Mouse (Mus musculus): Measurements from ENCODE around the gene Arfgef2. TPM values are rescaled to one million over a fixed set of nuclear protein-coding genes. Genes with fewer than 3 reads are reported as not detected.

Arfgef2 gene
- polyA plus RNA-seq, 1 experiment from 2014 or later: 6.3 TPM

DNA sequence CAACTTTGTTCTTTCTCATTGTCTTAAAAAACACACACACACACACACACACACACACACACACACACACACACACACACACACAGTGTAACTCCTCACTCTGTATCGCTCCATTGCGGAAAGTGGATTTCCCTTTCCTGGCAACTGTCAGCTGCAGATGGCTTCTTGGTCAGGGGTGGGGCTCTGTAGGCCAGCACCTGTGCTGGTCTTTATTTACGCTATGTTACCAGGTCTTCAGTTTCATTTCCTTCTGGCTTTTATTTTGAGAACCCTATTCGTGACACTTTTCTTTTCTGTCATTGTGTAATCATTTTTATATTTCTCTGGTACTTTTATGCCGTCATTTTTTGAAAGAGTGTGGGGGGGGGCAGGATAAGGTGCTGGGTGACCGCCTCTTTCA lies 70.2 kb downstream of the Arfgef2 start:
- H3K9me3 ChIP-seq (replicated peaks; ENCODE audit: control insufficient read depth, low read length): no peaks in the 10 kb centered on the region
- H3K4me1 ChIP-seq (ENCODE audit: control insufficient read depth, insufficient read depth, low read length): peaks cover 3% of the 10 kb centered on the region; the same call in 1 of the 2 replicates
- H3K27ac ChIP-seq (ENCODE audit: low read depth, low read length): no peak overlapping the region
- H3K27me3 ChIP-seq (ENCODE audit: control insufficient read depth, insufficient read depth, low read length): no peaks in the 10 kb centered on the region
- peaks cover 30% of the 10 kb centered on the region for H3K36me3 ChIP-seq (ENCODE audit: control insufficient read depth, insufficient read depth, low read length)
- no peak overlapping the region for H3K4me2 ChIP-seq
- H3K4me3 ChIP-seq (ENCODE audit: low read depth, low read length): no peak overlapping the region
- ATAC-seq (replicated peaks; ENCODE audit: insufficient number of reproducible peaks, low FRiP score, low TSS enrichment): no peak
- WGBS (ENCODE audit: insufficient replicate concordance): 90% methylated on average over 6 of the region's 6 CpGs
- no peak overlapping the region for H3K9ac ChIP-seq (ENCODE audit: low read depth, low read length)

DNA sequence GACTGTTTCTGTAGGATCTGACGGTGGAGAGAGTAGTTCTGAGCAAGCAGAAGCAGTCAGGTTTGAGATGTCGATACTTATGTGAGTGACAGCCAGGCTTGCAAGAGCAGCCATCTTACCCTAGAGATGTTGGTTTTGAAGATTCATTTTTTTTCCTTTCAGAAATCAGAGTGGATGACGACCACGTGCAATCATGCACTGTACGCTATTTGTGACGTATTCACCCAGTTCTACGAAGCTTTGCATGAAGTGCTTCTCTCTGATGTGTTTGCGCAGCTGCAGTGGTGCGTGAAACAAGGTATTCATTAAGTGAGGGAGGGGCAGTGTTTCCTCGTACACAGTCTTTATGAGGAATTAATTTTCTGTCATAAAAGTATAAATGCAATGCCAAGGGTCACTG lies 70.9 kb downstream of the Arfgef2 start:
- no peaks in the 10 kb centered on the region for H3K4me1 ChIP-seq (ENCODE audit: control insufficient read depth, insufficient read depth, low read length)
- no peaks in the 10 kb centered on the region for H3K27me3 ChIP-seq (ENCODE audit: control insufficient read depth, insufficient read depth, low read length)
- WGBS (ENCODE audit: insufficient replicate concordance): 89% methylated on average over 10 of the region's 10 CpGs
- peaks cover 30% of the 10 kb centered on the region for H3K36me3 ChIP-seq (ENCODE audit: control insufficient read depth, insufficient read depth, low read length)
- H3K9ac ChIP-seq (ENCODE audit: low read depth, low read length): no peak overlapping the region
- ATAC-seq (replicated peaks; ENCODE audit: insufficient number of reproducible peaks, low FRiP score, low TSS enrichment): no peak
- no peak overlapping the region for H3K4me3 ChIP-seq (ENCODE audit: low read depth, low read length)
- no peaks in the 10 kb centered on the region for H3K9me3 ChIP-seq (replicated peaks; ENCODE audit: control insufficient read depth, low read length)
- H3K27ac ChIP-seq (ENCODE audit: low read depth, low read length): no peak overlapping the region
- no peak overlapping the region for H3K4me2 ChIP-seq

DNA sequence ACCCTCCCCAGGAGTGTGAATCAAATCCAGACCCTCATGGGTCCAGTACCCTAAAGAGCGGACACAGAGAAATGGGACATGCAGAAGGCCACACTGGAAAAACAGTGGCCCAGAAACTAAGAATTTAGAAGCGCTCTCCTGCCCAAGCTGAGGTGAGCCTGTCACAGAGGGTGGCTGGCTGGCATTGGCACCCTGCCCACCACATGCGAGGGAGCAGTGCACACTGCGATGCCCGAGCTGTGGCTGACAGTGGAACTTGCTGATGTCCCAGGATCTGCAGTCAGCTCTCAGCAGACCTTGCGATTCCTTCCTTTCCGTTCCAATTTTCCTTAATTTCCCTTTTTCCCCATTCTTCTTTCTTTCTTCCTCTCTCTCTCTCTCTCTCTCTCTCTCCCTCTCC lies 79.7 kb downstream of the Arfgef2 start:
- Histone ChIP-seq H3K27ac (ENCODE audit: low read depth, low read length) (no peak overlapping the region), H3K4me1 (ENCODE audit: control insufficient read depth, insufficient read depth, low read length) (no peaks in the 10 kb centered on the region), H3K36me3 (ENCODE audit: control insufficient read depth, insufficient read depth, low read length) (peaks cover 6% of the 10 kb centered on the region), H3K9me3 (replicated peaks; ENCODE audit: control insufficient read depth, low read length) (no peaks in the 10 kb centered on the region), H3K9ac (ENCODE audit: low read depth, low read length) (no peak overlapping the region), H3K4me2 (no peak overlapping the region), H3K4me3 (ENCODE audit: low read depth, low read length) (no peak overlapping the region), H3K27me3 (ENCODE audit: control insufficient read depth, insufficient read depth, low read length) (no peaks in the 10 kb centered on the region)
- no peak for ATAC-seq (replicated peaks; ENCODE audit: insufficient number of reproducible peaks, low FRiP score, low TSS enrichment)
- 85% methylated on average over 7 of the region's 7 CpGs for WGBS (ENCODE audit: insufficient replicate concordance)

DNA sequence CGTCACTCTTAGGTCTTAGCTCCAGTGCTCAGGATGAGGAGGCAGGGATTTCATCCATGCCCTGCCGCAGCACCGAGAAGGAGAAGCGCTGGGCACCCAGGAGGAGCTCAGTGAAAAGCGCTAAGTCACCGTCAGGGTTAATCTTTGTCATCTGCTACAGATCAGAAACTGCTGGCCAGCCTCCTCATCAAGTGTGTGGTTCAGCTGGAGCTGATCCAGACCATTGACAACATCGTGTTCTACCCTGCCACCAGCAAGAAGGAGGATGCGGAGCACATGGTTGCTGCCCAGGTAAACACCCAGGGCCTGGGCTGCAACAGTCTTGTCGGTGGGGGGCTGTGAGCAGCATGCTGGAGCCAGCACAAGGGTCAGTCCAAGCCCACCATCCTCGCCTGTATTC lies 80.2 kb downstream of the Arfgef2 start:
- no peaks in the 10 kb centered on the region for H3K9me3 ChIP-seq (replicated peaks; ENCODE audit: control insufficient read depth, low read length)
- 76% methylated on average over 10 of the region's 10 CpGs for WGBS (ENCODE audit: insufficient replicate concordance)
- no peak for ATAC-seq (replicated peaks; ENCODE audit: insufficient number of reproducible peaks, low FRiP score, low TSS enrichment)
- no peak overlapping the region for H3K9ac ChIP-seq (ENCODE audit: low read depth, low read length)
- no peak overlapping the region for H3K27ac ChIP-seq (ENCODE audit: low read depth, low read length)
- H3K36me3 ChIP-seq (ENCODE audit: control insufficient read depth, insufficient read depth, low read length): peaks cover 6% of the 10 kb centered on the region
- H3K4me3 ChIP-seq (ENCODE audit: low read depth, low read length): no peak overlapping the region
- no peaks in the 10 kb centered on the region for H3K4me1 ChIP-seq (ENCODE audit: control insufficient read depth, insufficient read depth, low read length)
- H3K27me3 ChIP-seq (ENCODE audit: control insufficient read depth, insufficient read depth, low read length): no peaks in the 10 kb centered on the region
- no peak overlapping the region for H3K4me2 ChIP-seq

DNA sequence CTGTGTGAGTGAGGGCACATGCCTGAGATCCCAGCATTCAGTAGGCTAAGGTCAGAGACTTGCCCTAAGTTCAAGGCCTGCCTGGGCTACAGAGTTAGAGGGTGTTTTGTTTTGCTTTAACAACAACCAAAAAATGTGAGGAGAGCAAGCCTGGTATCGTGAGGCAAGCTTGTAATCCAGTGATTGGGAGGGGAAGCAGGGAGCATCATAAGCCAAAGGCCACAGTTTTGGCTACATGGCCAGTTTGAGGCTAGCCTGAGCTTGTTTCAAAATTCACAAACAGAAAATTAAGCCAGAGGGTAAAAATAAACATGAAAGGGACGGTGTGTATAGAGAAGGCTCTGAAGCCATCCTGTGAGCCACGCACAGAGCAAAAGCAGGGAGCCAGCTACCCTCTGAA lies 80.8 kb downstream of the Arfgef2 start:
- H3K27ac ChIP-seq (ENCODE audit: low read depth, low read length): no peak overlapping the region
- ATAC-seq (replicated peaks; ENCODE audit: insufficient number of reproducible peaks, low FRiP score, low TSS enrichment): no peak
- 76% methylated on average over 3 of the region's 3 CpGs for WGBS (ENCODE audit: insufficient replicate concordance)
- no peak overlapping the region for H3K9ac ChIP-seq (ENCODE audit: low read depth, low read length)
- H3K36me3 ChIP-seq (ENCODE audit: control insufficient read depth, insufficient read depth, low read length): peaks cover 7% of the 10 kb centered on the region
- no peak overlapping the region for H3K4me3 ChIP-seq (ENCODE audit: low read depth, low read length)
- H3K4me2 ChIP-seq: no peak overlapping the region
- H3K4me1 ChIP-seq (ENCODE audit: control insufficient read depth, insufficient read depth, low read length): no peaks in the 10 kb centered on the region
- no peaks in the 10 kb centered on the region for H3K27me3 ChIP-seq (ENCODE audit: control insufficient read depth, insufficient read depth, low read length)
- no peaks in the 10 kb centered on the region for H3K9me3 ChIP-seq (replicated peaks; ENCODE audit: control insufficient read depth, low read length)

DNA sequence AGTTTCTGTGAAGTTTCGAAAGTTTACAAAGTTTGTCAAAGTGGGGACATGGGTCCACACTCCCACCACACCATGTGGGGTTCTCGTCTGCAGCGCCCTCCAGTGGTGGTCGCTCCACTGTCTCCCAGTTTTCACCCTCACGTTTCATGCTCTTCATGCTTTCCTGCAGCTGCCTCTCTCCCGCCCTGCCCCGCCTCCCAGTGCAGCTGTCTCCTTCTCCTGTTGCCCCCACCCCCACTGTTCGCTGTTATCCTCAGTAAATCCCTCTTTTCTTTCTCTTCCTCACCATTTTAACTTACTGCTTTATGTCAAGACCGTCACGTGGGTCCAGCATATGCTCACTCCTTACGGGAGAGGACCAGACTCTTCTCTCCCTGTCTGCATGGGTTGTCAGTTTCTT lies 82.4 kb downstream of the Arfgef2 start:
- ATAC-seq (replicated peaks; ENCODE audit: insufficient number of reproducible peaks, low FRiP score, low TSS enrichment): no peak
- no peak overlapping the region for H3K4me2 ChIP-seq
- H3K4me3 ChIP-seq (ENCODE audit: low read depth, low read length): no peak overlapping the region
- WGBS (ENCODE audit: insufficient replicate concordance): 41% methylated on average over 11 of the region's 11 CpGs
- no peaks in the 10 kb centered on the region for H3K9me3 ChIP-seq (replicated peaks; ENCODE audit: control insufficient read depth, low read length)
- peaks cover 17% of the 10 kb centered on the region for H3K36me3 ChIP-seq (ENCODE audit: control insufficient read depth, insufficient read depth, low read length)
- H3K27ac ChIP-seq (ENCODE audit: low read depth, low read length): no peak overlapping the region
- no peaks in the 10 kb centered on the region for H3K27me3 ChIP-seq (ENCODE audit: control insufficient read depth, insufficient read depth, low read length)
- no peaks in the 10 kb centered on the region for H3K4me1 ChIP-seq (ENCODE audit: control insufficient read depth, insufficient read depth, low read length)
- H3K9ac ChIP-seq (ENCODE audit: low read depth, low read length): no peak overlapping the region

DNA sequence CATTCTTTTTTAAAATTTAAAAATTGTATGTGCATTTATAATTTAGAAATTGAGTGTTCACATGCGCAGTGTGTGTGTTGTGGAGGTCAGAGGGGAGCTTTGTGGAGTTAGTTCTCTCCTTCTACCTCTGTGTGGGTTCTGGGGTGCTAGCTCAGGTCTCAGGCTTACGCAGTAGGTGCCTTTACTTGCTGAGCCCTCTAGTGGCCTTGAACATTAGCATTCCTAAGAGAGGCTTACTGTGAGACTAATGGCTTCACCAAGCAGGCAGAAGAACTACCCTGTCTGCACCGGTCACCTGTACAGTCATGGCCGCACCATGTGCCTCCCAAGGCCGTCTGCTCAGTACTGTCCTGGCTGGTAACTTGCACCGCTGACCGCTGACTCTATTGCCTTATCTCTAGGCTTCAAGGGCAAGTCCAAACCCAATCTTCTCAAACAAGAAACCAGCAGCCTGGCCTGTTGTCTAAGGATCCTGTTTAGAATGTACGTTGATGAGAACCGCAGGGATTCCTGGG lies 86.0 kb downstream of the Arfgef2 start:
- H3K9ac ChIP-seq (ENCODE audit: low read depth, low read length): no peak overlapping the region
- H3K9me3 ChIP-seq (replicated peaks; ENCODE audit: control insufficient read depth, low read length): no peaks in the 10 kb centered on the region
- no peaks in the 10 kb centered on the region for H3K4me1 ChIP-seq (ENCODE audit: control insufficient read depth, insufficient read depth, low read length)
- peaks cover 14% of the 10 kb centered on the region for H3K36me3 ChIP-seq (ENCODE audit: control insufficient read depth, insufficient read depth, low read length)
- WGBS (ENCODE audit: insufficient replicate concordance): 74% methylated on average over 9 of the region's 9 CpGs
- no peaks in the 10 kb centered on the region for H3K27me3 ChIP-seq (ENCODE audit: control insufficient read depth, insufficient read depth, low read length)
- no peak overlapping the region for H3K4me2 ChIP-seq
- ATAC-seq (replicated peaks; ENCODE audit: insufficient number of reproducible peaks, low FRiP score, low TSS enrichment): no peak
- H3K27ac ChIP-seq (ENCODE audit: low read depth, low read length): no peak overlapping the region
- H3K4me3 ChIP-seq (ENCODE audit: low read depth, low read length): no peak overlapping the region

DNA sequence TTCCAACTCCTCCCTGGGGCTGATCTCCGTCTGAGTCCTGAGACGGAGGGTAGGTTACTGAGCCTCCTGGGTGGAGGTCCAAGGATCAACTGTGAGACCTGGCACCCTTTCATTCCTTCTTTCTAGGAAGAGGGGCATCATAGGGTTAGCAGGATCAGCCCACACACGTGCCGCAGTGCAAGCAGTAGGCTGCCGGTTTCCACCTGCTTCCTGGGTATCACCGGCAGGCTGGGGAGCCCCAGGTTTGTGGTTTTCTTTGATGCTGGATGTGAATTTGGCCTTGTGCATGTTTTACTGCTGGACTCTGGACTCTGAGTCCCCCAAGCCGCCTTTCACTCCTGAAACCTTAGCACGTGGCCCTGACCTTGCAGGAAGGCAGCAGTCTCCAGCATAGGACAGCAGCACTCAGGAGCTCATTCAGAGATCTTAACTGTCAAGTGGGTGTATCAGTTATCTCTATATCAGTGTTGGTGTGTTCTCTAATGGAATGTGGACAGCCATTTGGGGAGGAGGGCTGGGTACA lies 86.8 kb downstream of the Arfgef2 start:
- no peak for ATAC-seq (replicated peaks; ENCODE audit: insufficient number of reproducible peaks, low FRiP score, low TSS enrichment)
- Histone ChIP-seq H3K4me3 (ENCODE audit: low read depth, low read length) (no peak overlapping the region), H3K36me3 (ENCODE audit: control insufficient read depth, insufficient read depth, low read length) (peaks cover 14% of the 10 kb centered on the region), H3K27ac (ENCODE audit: low read depth, low read length) (no peak overlapping the region), H3K9ac (ENCODE audit: low read depth, low read length) (no peak overlapping the region), H3K9me3 (replicated peaks; ENCODE audit: control insufficient read depth, low read length) (no peaks in the 10 kb centered on the region), H3K27me3 (ENCODE audit: control insufficient read depth, insufficient read depth, low read length) (no peaks in the 10 kb centered on the region), H3K4me1 (ENCODE audit: control insufficient read depth, insufficient read depth, low read length) (no peaks in the 10 kb centered on the region), H3K4me2 (no peak overlapping the region)
- 87% methylated on average over 8 of the region's 8 CpGs for whole genome bisulfite sequencing (ENCODE audit: insufficient replicate concordance)

DNA sequence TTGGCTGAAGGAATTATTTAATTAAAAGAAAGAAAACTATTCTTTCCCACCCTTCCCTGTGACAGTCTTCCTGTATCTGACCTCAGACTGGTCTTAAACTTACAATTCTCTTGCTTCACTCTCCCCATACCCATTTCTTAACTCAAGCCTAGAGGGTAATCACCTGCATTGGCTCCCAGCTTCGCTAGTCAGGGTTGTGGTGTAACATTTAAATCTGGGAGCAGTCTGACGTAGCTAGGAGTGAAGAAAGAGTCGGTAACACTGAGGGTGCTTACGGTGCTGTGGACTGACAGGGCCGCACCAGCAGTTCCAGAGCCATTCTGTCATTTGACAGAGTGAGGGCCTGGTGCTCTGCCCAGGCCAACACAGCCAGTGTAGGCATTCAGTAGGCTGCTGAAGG lies 87.6 kb downstream of the Arfgef2 start:
- Histone ChIP-seq H3K9ac (ENCODE audit: low read depth, low read length) (no peak overlapping the region), H3K4me2 (no peak overlapping the region), H3K36me3 (ENCODE audit: control insufficient read depth, insufficient read depth, low read length) (peaks cover 14% of the 10 kb centered on the region), H3K4me3 (ENCODE audit: low read depth, low read length) (no peak overlapping the region), H3K4me1 (ENCODE audit: control insufficient read depth, insufficient read depth, low read length) (no peaks in the 10 kb centered on the region), H3K9me3 (replicated peaks; ENCODE audit: control insufficient read depth, low read length) (no peaks in the 10 kb centered on the region), H3K27me3 (ENCODE audit: control insufficient read depth, insufficient read depth, low read length) (no peaks in the 10 kb centered on the region), H3K27ac (ENCODE audit: low read depth, low read length) (no peak overlapping the region)
- WGBS (ENCODE audit: insufficient replicate concordance): 91% methylated on average over 5 of the region's 5 CpGs
- ATAC-seq (replicated peaks; ENCODE audit: insufficient number of reproducible peaks, low FRiP score, low TSS enrichment): no peak
